Mouse (Mus musculus) subcutaneous adipose tissue, adult 2 months (tissue): Measurements from ENCODE around the gene Rac3. TPM values are rescaled to one million over a fixed set of nuclear protein-coding genes. Genes with fewer than 3 reads are reported as not detected.

Source experiments
- polyA plus RNA-seq: library from polyadenylated mRNA; depleted of rRNA; stranded (reverse); fragments of >200 nt; gene quantifications from 2 replicates; pipeline ENCODE4 v1.2.3, GENCODE M21; 2012; ENCODE audit warnings: low replicate concordance; rRNA removed

Gene Rac3
- polyA plus RNA-seq = 16.6 and 55.7 TPM in 2 replicates

DNA sequence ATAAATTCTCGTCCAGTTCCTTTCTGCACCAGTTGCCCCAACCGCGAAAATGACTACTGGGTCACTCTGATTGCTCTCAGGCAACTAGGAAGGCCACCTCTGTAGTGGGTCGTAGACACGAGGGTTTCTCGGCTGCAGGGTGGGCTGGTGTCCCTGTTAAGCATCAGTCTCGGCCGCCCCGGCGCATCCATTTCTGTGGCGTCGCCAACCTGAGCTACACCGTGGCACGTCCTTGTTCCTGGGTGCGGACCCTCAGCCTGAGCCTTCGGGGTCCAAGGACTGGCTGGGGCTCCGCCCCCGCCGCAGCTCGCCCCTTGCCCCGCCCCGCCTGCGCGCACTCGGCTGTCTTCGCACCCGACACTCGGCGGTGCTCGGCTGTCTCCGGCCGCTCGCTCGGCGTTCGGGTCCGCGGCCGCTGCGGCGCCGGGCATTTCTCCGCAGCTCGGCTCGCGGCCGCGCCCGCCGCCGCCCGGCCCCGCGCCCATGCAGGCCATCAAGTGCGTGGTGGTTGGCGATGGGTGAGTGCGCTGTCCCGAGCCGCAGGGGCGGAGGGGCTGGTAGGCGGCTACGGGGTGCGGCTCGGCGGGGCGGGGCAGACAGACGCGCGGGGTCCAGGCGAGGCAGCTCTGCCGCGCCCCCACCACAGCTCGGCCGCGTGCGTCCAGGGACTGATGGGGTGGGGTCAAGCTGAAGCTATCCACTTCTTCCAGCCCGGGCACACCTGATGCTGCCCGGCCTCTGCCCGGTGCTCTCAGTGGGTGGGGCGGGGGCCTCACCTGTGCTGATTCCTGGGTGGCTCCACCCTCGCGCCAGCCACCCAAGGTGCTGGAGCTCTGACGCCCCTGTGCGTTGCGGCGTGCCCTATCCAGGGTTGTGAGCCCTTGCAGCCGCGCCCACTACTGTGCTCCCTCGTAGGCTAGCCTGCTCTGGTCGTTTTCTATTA is at the start of gene Rac3:
Gene Rac3 (plus strand): TSS at position 347 of the 943 bp plus-strand sequence.

DNA sequence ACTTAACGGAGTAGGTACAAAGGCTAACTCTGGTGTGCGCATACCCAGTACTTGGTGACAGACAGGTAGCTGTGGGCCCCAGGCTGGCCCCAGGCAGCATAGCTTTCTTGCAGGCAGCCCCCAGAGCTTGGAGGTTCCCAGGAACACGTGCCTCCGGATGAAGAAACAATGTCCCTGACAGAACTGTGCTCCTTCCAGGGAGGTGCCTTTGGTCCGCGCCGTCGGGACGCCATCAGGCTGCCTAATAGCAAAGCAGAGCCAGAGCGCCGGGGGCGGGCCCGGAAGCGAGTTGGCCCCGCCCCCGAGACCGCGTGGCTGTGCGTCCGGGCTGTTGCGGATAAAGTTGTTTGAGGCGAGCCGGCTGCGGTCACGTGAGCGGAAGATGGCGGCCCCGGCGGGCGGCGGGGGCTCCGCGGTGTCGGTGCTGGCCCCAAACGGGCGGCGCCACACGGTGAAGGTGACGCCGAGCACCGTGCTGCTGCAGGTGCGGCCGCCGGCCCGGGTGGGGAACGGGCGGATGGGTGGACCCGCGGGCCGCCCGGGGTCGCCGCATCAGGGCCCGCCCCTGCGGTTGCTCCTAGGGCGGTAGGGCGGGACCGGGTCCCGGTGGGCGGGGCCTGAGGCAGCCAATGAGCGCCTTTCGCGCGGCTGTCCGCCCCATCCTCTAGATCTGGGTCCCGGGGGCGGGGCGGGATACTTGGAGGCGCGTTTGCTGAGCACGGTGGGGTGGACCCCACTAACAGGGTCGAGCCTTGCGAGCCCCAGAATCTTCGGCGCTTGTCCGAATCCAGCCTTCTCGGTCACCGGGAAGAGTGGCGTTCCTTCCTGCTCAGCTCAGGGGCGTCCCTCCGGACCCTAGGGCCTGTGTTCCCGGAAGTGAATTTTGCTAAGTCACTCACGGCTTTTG is 48.3 kb upstream of the Rac3 start, which contains the start of gene Aspscr1:
Gene Aspscr1 (plus strand): TSS at position 287 of the 907 bp plus-strand sequence.

DNA sequence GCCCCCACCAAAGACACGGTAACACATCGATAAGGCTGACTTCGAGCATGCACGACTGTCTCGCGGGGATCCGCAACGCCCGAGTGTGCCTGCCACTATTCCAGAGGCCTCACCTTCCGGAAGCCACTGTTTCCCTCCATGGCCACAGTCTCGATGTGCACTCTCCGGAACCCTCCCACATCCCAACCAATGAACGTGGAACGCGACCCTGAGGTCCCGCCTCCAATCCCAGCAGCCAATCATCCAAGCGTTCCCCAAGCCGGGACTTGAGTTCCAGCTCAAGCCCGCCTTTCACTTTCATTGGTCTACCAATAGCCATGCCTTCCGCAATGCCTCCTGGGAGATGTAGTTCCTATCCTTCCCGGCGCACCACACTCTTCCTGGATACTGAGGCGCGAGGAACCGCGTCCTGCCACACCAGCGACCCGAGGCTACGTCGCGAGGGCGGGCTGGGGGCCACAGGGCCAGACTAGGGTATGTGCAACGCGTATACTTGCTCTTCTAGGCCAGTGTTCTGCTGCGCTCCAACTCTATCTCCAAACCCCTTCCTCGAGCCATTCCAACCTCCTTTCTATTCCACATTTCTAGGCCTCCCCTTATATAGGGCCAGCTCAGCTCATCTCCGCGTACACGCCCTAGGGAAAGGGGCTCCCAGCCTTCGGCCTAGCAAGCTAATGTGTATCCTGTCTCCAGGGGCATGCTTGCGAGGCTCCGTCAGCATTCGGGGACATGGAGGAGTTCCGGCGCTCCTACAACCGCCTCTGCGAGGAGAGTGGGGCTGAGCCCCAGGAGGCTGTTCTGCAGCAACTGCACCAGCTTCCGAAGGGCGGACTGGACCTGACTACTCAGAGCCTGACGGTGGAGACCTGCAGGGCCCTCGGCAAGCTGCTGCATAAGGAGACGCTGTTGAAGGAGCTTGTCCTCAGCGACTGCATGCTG is 7.4 kb upstream of the Rac3 start, which contains the start of the genes Cenpx and Lrrc45:
Gene Cenpx (minus strand): TSS at position 159 of the 939 bp plus-strand sequence.
Gene Lrrc45 (plus strand): TSS at position 346 of the 939 bp plus-strand sequence.

DNA sequence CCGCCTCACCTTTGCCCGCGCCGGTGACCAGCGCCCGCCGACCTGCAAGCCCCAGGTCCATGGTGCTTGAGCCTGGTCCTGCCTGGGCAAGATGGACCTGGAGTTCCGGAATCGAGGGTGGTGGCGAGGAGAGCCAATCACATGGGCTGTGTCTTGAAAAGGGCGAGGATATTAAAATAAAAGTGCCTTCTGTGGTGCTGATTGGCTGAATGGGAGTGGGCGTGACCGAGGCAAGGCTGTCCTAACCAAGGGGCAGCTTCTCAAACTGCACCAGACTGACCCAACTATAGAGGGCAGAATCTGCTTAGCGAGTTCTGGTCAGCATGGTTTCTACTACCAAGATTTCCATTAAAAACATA is 5.9 kb downstream of the Rac3 start, which contains the start of gene Dcxr:
Gene Dcxr (minus strand): TSS at position 113 of the 359 bp plus-strand sequence.

GRCm38 (mm10) chr11:120731858-120732680 is 10.8 kb downstream of the Rac3 start, which contains the start of gene Cbr2:
Gene Cbr2 (minus strand): TSS chr11:120732114.

GRCm38 (mm10) chr11:120762672-120763041 is 41.4 kb downstream of the Rac3 start, which contains the start of gene Hmga1b:
Gene Hmga1b (plus strand): TSS chr11:120762794.

Other genes with a start within 250 kb of the Rac3 start
- gene Mrpl12, start 236.9 kb upstream of the Rac3 start, polyA plus RNA-seq = 108 and 111 TPM in 2 replicates
- 651 and 925 TPM in 2 replicates for gene Slc25a10, start 229.6 kb upstream of the Rac3 start, polyA plus RNA-seq
- 1.3 and 3.8 TPM in 2 replicates for gene Gcgr, start 190.8 kb upstream of the Rac3 start, polyA plus RNA-seq
- 157 and 174 TPM in 2 replicates for gene Mcrip1, start 171.7 kb upstream of the Rac3 start, polyA plus RNA-seq
- not detected in 2 replicates for gene Ppp1r27, start 170.3 kb upstream of the Rac3 start, polyA plus RNA-seq
- 212 and 315 TPM in 2 replicates for gene P4hb, start 148.2 kb upstream of the Rac3 start, polyA plus RNA-seq
- 706 and 742 TPM in 2 replicates for gene Arhgdia, start 139.8 kb upstream of the Rac3 start, polyA plus RNA-seq
- gene Alyref, start 123.1 kb upstream of the Rac3 start, polyA plus RNA-seq = 26.4 and 41.1 TPM in 2 replicates
- gene Anapc11, start 123.0 kb upstream of the Rac3 start, polyA plus RNA-seq = 102 and 121 TPM in 2 replicates
- gene Npb, start 113.0 kb upstream of the Rac3 start, polyA plus RNA-seq = 0.39 and 2.5 TPM in 2 replicates
- gene Pcyt2, start 103.5 kb upstream of the Rac3 start, polyA plus RNA-seq = 202 and 224 TPM in 2 replicates
- 63.3 and 73.1 TPM in 2 replicates for gene Sirt7, start 96.2 kb upstream of the Rac3 start, polyA plus RNA-seq
- 53.4 and 67.3 TPM in 2 replicates for gene Mafg, start 87.9 kb upstream of the Rac3 start, polyA plus RNA-seq
- 8.3 and 23.9 TPM in 2 replicates for gene Pycr1, start 77.7 kb upstream of the Rac3 start, polyA plus RNA-seq
- gene Myadml2, start 73.3 kb upstream of the Rac3 start, polyA plus RNA-seq = 0.14 TPM in 1 of 2 replicates, not detected in the other
- 5.0 TPM in 1 of 2 replicates, not detected in the other for gene Notum, start 60.3 kb upstream of the Rac3 start, polyA plus RNA-seq
- 89.5 and 105 TPM in 2 replicates for gene Aspscr1, start 48.5 kb upstream of the Rac3 start, polyA plus RNA-seq
- 89.1 and 110 TPM in 2 replicates for gene Cenpx, start 7.7 kb upstream of the Rac3 start, polyA plus RNA-seq
- 30.1 and 63.6 TPM in 2 replicates for gene Lrrc45, start 7.5 kb upstream of the Rac3 start, polyA plus RNA-seq
- gene Dcxr, start 5.8 kb downstream of the Rac3 start, polyA plus RNA-seq = 141 and 144 TPM in 2 replicates
- gene Cbr2, start 10.6 kb downstream of the Rac3 start, polyA plus RNA-seq = 204 and 309 TPM in 2 replicates
- 0.50 and 9.3 TPM in 2 replicates for gene Hmga1b, start 41.3 kb downstream of the Rac3 start, polyA plus RNA-seq
- gene Rfng, start 62.7 kb downstream of the Rac3 start, polyA plus RNA-seq = 57.4 and 75.5 TPM in 2 replicates
- gene Gps1, start 62.8 kb downstream of the Rac3 start, polyA plus RNA-seq = 171 and 257 TPM in 2 replicates
- gene Dus1l, start 74.9 kb downstream of the Rac3 start, polyA plus RNA-seq = 33.0 and 52.4 TPM in 2 replicates
- 8,340 and 15,875 TPM in 2 replicates for gene Fasn, start 103.1 kb downstream of the Rac3 start, polyA plus RNA-seq
- 1.6 and 5.9 TPM in 2 replicates for gene Ccdc57, start 211.4 kb downstream of the Rac3 start, polyA plus RNA-seq
- 2.2 and 13.6 TPM in 2 replicates for gene Slc16a3, start 227.0 kb downstream of the Rac3 start, polyA plus RNA-seq